Mouse (Mus musculus): Measurements from ENCODE around the gene Dpp6. TPM values are rescaled to one million over a fixed set of nuclear protein-coding genes. Genes with fewer than 3 reads are reported as not detected.

Gene Dpp6
- total RNA-seq, 4 experiments from 2014 or later = 0.35 to 0.71 (median 0.63) TPM

DNA sequence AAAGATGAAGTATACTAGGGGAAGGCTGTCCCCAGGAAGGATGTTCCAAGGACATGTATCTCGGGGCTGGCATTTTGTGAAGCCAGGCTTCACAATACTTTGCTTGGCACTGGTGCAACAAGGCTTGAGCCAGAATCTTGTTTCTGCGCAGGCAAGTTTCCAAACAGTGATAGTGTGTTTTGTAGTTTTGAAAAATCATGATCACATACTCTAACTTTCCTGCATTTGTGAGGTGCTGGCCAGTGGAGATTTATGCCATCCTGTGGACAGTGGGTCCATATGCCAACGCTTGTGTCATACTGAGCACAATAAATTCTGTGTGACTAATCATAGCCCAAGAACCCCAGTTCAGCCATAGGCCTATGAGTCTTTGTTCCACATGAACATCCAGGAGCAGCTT is 558.8 kb downstream of the Dpp6 start:
- DNase-seq (ENCODE audit: low spot score) = no peak

DNA sequence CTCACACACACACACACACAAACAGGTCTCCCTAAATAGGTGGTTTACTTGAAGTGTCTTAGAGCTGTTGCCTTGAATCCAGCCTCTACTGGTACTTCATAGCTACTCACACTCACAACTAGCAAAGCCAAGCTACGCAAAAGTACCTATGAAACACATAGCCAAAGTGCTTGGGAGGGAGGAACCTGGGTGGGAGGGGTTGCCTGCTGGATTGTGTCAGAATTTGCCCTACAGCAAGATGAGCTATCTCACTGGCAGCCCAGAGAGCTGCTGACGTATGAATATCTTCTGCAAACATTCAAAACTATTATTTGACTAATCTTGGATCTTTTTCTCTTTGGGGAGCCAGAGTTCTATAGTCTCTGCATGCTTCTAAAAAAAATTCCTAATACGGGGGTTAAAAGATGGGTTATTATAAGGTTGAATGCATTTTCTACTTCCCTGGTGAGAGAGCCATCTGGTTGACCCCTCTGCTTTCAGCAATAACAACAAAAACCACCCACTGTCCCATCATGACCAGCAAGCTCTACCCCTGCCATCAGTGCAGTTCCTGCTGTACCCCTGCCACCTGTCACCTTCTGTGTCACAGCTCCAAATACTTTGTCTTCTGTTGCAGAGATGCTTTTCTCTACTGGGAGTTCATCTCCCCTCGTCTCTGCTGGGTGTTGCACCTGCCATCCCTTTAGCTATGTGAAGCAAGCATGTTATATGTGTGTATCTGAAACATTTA is 563.8 kb downstream of the Dpp6 start:
- no peak for DNase-seq (ENCODE audit: low spot score)

DNA sequence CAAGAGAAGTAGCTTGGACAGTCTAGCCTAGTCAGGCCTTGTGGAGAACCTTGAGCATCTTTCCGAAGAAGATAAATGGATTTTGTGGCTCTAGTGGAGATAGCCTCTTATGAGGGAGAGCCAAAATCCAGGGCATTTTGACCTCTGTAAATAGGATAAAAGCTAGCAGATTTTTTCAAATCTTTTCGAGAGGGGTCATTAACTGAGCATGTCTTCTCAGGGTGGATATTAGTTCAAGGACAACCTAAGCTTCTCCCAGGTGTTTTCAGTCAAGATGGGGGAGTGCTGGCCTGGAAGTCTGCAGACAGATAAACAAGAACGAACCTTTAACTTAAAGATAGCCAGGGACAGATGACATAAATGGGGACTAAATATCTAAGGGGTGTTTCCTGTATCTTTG is 581.4 kb downstream of the Dpp6 start:
- DNase-seq (ENCODE audit: low spot score) = no peak

DNA sequence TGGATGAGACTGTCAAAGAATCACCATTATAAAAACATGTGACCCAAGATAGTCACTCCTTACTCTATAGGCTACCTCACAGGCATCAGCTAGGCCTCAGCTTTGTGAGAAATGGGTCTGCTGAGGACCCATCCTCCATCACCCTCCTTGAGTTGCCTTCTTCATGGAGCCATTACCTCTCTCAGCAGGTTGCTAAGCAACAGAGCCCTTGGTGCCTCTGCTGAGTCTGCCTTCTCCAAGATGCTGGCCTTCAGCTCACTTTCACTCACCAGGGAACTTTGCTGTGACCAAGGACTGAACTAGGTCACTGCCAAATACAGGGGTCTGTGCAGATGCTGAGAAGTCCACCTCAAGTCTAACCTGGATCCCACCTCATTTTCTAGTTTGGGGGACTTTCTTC is 582.1 kb downstream of the Dpp6 start:
- DNase-seq (ENCODE audit: low spot score) = no peak

DNA sequence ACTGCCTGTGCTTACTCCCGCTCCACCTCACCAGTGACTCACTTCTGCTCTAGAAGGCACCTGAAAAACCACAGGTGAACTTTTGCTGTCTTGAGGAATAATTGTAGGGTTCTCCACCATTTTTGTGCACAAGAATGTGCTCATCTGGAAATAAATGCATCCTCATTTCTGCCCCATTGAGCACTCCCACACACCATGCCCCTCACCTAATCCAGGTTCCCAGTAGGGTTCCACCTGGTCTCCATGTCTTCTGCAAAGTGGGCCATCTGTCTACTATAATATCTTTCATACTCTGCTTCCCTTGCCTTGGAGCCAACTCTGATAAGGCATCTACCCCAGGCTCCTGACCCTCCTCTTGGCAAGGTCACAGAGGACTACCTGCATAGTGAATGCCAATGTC is 585.6 kb downstream of the Dpp6 start:
- no peak for DNase-seq (ENCODE audit: low spot score)

DNA sequence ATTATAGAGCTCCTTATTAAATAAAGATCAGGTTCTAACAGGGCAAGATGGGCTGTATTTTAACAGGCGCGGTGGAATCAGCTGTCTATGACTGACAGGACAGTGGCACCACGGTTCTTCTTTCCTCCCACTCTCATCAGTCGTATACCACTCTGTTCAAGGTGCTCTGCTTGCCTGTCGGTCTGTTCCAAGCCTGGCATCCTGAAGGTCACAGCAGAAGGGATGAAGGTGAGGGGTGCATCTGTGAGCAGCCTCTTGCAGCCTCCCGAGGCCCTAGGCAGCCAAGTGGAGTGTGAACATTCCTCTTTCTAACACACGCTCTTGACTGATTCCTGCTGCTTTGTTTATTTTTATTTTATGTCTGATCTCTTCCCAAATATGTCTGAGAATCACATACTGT is 591.9 kb downstream of the Dpp6 start:
- no peak for DNase-seq (ENCODE audit: low spot score)

DNA sequence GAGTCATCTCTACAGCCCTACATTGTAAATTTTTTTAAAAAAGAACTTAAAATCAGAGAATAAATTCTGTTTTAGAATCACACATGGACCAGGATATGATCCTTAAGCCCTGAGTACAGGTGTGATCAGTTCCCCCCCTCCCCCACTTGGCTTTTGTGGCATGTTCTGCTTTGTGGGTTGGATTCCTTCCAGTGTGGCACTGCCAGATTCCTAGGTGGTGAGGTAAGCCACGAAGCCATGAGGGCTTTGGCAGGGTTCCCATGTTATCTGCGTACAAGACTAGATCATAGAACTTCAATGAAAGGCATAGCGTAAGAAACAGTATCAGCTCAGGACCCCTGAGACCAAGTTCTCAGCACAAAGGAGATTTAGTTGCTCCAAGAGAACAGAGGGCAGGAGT is 596.0 kb downstream of the Dpp6 start:
- DNase-seq (ENCODE audit: low spot score) = peak; percentile 12

DNA sequence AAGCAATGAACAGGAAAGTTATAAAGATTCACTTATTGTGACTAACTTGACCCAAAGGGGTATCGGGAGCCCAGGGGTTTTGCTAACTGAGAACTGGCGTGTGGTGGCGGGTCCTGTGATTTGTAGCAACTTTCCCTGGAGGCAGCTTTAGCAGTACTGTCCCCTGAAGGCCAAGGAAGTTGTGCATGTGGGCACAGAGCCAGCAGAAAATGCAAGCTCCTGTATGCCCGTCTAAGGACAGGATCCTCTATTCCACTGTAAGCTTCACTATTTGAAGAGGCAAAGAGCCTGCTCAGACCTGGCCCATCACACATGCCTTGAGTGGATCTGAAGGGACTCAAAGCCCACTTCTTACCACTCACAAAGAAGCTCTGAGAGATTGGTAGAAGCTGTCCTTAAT is 598.5 kb downstream of the Dpp6 start:
- DNase-seq (ENCODE audit: low spot score) = no peak

DNA sequence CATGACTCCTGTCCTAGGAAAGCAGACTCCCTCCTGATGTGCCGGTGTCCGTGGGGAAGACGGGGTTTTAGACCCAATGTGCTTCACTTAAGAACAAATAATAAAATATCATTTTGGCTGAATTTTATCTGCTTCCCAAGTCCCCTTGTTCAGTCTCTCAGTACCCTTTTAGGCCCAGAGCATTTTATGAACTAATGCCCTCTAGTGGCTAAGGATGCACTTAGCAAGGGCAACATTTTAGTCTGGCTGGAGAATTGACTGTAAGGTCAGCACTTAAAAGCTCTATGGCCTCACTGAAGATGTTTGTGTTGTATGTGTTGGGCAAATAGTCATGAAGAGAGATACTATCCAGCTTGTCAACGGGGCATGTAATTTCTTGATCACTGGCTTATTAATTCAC is 599.6 kb downstream of the Dpp6 start:
- DNase-seq (ENCODE audit: low spot score) = no peak

DNA sequence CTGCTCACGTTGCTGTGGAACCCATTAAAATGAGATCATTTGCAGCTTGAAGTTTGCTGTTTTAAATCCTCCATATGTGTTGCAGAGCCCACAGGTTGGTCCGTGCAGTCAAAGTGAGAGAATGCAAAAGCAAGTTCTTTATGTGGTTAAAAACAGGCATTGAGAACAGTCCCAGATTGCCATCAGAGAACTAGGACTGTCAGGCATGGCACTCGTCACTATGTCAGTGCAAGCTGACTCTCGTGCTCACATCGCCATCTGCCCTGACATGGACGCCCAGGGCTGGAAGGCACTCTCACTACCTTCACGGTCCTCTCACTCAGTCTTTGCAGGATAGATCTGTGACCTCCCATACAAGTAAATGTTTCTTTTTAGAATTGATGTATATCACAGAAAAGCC is 600.4 kb downstream of the Dpp6 start:
- no peak for DNase-seq (ENCODE audit: low spot score)

DNA sequence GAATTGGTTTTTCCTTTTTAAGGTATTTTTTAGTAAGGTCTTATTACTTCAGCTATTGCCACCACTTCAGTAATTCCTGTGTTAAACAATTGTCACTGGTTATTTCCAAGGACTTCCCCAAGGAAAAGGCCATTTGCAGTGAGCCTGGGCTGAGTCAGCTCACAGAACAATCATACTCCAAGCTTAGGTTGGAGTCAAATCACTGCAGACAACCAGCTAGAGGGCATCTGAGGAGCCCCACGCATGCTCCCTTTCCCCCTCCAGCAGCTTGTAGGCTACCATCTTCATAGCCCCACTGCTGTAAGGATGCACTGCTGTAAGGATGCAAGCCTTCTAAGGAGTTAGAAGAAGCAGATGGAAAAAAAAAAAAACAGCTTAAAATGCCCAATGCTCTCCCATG is 601.9 kb downstream of the Dpp6 start:
- DNase-seq (ENCODE audit: low spot score) = no peak

DNA sequence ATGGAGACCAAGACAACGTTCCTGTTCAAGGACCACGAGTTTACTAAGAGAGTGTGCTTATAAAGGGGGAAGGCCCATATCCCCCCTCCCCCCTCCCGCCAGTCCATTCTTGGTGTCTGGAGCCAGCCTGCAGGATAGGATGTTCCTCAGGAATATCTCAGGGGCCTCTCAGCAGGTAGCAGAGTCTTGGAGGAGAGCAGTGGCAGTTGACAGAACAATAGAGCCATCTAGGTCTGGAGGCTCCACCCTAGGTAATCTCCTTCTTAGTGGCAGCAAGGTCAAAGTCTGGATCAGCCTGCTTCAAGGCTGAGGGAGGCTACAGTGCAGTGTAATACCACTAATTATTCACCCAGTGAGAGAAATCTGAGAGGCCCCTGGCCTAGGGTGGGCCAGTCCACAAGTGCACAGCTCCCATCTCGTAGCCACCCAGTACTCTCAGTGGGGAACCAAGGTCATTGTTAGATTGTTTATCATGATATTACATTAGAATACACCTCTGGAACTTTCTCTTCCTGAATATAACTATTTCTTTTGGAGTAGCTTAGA is 604.2 kb downstream of the Dpp6 start:
- no peak for DNase-seq (ENCODE audit: low spot score)

DNA sequence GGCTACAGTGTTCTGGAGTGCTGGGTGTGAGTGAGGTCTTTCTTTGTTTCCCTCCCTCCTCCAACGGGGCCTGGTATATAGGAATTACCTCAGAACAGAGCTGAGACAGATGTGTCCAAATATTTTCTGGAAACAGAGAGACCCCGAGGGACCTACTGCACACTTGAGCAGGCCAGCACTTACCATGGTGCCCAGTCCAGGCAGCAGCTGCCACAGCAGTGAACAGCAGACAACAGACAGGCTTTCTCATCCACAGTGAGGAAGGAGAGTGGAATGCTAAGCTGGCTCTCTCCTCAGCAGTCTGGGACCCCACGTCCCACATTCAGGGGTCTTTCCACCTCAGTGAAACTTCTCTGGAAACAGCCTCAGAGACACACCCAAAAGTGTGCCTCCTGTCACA is 606.8 kb downstream of the Dpp6 start:
- no peak for DNase-seq (ENCODE audit: low spot score)

DNA sequence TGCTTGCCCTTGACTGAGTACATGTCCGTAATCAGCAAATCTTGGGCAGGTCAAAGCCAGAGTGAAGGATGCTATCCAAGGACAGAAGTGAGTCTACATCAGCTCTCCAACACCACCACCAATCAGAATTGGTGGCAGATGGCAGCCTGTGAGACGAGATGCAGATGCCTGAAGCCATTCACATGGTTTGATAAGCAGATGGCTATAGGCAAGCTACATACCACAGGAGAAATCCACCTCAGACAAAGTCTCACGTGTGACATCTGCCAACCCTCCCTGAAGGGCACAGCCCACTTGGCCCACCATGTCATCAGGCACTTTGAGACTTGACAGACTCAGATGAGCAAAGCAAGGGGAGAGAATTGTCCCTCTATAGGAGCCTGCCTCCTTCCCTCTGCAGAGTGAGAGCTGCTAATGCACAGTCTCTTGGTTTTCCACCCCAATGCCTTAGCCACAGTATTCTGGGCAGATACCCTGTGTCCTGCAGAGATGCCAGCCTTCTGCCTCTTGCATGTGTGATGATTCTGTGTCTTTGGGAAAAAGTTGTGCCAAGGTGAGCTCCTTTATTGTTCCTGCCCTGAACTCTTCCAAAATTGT is 607.6 kb downstream of the Dpp6 start:
- DNase-seq (ENCODE audit: low spot score) = no peak

DNA sequence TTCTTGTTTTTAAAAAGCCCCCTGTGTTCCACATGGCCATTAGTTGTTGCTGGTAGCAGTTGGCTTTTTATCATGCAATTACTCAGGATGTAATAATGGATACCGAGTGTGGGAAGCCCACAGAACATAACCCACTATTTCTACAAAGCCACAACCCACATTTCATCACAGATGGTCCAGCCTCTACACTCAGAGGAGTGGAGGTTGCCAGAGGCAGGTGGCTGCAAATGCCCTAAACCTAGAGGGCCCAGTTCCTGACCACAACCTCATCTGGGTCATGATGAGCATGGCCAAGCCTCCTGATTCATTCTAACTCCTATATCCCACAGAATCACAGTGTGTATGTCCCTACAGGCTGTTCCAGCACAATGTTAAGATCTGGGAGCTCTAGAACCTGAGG is 609.2 kb downstream of the Dpp6 start:
- no peak for DNase-seq (ENCODE audit: low spot score)

DNA sequence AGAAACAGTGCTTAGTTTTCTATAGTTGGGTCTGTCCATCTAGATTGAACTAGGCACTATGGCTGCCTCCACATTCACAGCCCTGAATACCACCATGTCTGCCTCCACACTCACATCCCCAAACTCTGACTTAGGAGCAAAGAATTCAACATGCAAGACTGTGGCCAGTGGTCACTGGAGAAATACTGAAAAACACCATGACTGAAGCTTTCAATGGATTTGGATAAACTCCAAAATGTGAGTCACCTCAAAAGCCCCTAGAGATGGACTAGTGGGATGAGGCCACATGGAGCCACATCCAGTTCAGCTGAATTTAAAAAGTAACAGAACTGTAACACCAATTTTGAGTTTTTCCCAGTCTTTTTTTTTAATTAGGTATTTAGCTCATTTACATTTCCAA is 616.6 kb downstream of the Dpp6 start:
- DNase-seq (ENCODE audit: low spot score) = no peak

DNA sequence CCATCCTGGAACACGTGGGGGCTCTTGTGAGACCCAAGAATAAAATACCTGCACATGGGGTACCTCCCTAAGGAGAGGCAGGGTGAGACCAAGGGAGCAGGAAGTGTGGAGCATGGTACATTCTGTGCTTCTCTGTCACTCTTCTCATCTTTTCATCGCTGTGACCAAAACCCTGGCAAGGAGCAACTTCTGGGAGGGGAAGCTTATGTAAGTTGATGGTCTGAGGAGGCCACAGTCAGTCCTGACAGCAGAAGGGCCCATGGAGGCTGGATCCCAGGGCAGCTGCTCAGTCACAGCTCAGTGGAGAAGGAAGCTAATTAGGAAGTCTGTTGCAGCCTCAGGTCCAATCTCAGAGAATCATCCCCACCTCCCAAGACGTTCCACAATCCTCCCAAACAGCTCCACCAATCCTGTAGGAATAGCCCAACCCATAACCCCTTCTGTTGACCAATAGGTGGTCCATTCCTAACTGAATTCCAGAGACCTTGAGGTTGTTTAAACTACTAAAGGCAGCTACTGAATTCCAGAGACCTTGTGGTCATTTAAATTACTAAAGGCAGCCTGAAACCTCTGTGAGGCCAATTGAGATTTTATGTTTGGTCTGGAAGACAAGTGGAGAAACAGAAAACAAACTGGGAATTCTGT is 636.3 kb downstream of the Dpp6 start:
- no peak for DNase-seq (ENCODE audit: low spot score)

DNA sequence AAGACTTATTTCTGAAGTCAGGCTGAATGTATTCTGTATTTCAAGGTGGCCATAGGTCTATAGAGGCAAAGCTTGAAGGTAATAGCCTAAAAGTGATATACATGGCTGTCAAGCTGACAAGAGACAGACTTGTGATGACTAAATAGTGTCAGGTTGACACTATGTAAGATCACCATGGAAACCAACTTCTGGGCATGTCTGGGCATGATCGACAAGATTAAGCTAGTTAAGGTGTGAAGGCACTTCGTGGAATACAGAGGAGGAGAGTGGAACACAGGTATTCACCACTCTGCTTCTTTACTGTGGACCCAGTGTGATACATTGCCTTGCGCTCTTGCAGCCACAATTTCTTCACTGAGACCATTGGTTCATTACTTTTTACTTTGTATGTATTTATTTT is 637.4 kb downstream of the Dpp6 start:
- no peak for DNase-seq (ENCODE audit: low spot score)

DNA sequence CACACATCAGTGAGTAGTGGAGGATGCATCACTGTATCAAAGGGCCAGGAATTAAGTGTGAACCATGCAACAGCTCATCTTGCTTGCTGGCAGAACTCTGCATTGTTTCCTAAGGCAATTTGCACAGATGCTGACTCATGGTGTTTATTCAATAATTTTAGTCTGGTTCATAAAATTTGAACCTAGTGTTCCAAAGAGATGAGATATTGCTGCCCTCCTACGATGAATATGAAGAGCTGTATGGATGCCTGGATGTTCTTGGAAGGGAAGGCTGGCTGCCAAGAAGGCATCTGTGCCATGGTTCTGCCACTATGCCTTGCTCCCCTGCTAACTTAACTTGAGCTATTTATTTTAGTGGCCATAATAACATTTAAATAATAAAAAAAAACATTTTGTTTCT is 640.0 kb downstream of the Dpp6 start:
- DNase-seq (ENCODE audit: low spot score) = no peak

DNA sequence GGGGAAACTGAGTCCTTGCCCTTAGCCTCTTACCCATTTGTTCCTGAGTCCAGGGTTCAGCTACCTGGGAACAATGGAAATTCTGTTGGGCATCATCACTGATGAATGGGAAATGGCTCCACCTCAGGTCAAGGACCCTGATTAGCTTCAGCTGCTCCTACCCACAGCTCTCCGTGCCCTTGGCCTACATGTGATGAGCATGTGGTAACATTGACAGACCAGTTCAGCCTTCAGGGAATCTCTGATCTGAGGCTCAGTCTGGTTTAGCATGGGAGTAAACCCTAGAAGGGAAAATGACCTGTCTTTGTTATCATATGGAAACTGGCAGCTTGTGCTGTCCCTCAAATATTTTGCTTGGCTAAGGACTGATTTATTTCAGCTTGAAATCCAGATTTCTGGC is 640.7 kb downstream of the Dpp6 start:
- no peak for DNase-seq (ENCODE audit: low spot score)

DNA sequence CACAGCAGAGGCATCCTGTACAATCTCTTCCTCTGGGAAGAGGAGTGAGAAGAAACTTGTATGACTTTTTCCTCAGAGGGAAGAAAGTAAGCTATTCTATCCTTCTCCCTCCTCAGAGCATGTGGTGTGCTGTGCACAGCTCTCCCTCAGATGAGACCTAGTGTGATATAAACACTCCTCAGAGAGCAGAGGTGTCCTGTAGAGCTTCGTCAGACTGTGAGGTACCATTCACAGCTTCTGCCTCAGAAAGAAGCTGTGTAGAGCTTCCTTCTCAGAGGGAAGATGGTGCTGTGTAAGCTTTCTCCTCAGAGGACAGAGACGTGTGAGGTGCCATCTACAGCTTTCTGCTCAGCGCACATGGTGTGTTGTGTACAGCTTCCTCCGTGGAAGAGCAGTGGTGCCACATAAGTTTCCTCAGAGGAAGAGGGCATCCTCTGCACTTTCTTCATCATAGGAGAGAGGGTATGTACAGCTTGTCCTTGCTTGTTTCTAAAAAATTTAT is 658.0 kb downstream of the Dpp6 start:
- DNase-seq (ENCODE audit: low spot score) = no peak

DNA sequence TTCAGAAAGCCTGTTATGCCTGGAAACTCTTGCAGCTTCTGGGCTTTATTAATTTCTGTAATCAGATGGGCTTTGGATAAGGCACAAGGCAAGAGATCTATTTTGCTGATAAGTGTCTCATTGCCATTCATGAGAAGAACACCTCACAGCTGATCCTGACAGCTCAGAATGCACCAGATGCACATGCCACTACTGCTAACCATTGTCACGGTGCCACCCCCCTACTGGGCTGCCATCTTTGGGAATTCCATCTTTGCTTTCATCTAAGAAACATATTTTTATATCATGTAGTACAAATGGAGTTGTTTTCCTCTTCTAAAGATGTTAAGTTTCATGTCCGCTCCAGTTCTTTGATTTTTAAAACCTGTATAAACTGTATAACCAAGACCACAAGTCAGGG is 664.7 kb downstream of the Dpp6 start:
- DNase-seq (ENCODE audit: low spot score) = no peak

DNA sequence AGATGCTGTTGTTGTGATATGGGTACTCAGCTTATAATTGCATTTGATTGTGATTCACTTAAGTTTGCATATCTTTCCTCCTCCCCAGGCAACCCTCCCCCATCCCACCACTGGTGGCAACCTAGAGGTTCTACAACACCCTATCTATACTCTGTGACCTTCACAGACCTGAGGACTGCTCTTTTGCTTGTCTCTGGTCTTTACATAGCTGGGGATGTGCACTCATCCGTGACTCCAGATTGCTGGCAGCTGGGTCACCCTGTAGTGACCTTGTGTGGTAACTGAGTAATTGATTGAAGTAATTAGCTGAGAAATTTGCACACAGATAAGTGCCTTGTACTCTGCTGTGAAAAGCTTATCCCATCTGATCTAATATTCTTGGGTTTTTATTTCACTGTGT is 669.1 kb downstream of the Dpp6 start:
- DNase-seq (ENCODE audit: low spot score) = no peak
